Comparison of ENCODE assay signal across 40 mouse cellular contexts in the genomic region with DNA sequence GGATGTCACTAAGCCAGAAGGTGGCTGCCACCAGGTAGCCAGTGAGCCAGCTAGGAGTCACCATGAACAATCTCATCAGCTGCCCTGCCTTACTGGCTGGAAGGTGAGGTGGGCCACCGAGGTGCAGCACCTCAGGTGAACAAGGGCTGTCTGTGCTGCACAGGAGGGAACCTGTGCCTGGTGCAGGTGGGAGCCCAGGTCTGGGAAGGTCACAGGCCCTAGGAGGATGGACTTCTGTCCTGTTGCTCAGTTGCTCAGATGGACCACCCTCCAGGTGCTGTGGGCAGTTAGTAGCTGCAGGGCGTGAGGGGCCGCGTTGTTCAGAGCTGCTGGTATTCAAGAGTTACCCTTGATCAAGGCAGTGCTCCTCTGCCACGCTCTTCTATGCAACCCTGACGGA. TPM values are rescaled to one million over a fixed set of nuclear protein-coding genes. Genes with fewer than 3 reads are reported as not detected.
"Had no signal": no experiment of that assay in that cellular context is flagged by ENCODE, and none has a peak within 500 bp of the region (broad histone marks: within the 10 kb centered on the region; RNA-seq: fewer than 3 reads in every experiment).

No protein-coding gene starts in this region.

- DNase-seq: gastrocnemius, postnatal 14 days; gastrocnemius, postnatal 36 days; kidney, adult 11 months; kidney, postnatal 14 days; layer of hippocampus, adult 9-11 months; layer of hippocampus, postnatal 36 days; left cerebral cortex, postnatal 4 days had no signal

- ATAC-seq: hindbrain, postnatal 0 days; intestine, embryonic 16.5 days; liver, embryonic 12.5 days had no signal

- H3K36me3 ChIP-seq: heart, embryonic 10.5 days; heart, embryonic 12.5 days; kidney, embryonic 15.5 days; limb, embryonic 12.5 days; limb, embryonic 15.5 days; liver, embryonic 12.5 days had no signal

- H3K4me2 ChIP-seq: heart, embryonic 12.5 days; hindbrain, embryonic 13.5 days; hindbrain, embryonic 15.5 days; kidney, embryonic 15.5 days; limb, embryonic 12.5 days; limb, embryonic 15.5 days; liver, embryonic 12.5 days had no signal

- H3K9ac ChIP-seq: heart, embryonic 12.5 days; hindbrain, embryonic 13.5 days; hindbrain, embryonic 15.5 days; kidney, embryonic 15.5 days; limb, embryonic 12.5 days; limb, embryonic 15.5 days; liver, embryonic 12.5 days; liver, embryonic 14.5 days had no signal

- H3K27ac ChIP-seq: heart, embryonic 10.5 days; hindbrain, embryonic 13.5 days; hindbrain, embryonic 15.5 days; hindbrain, postnatal 0 days; kidney, embryonic 15.5 days; kidney, postnatal 0 days; limb, embryonic 12.5 days; limb, embryonic 15.5 days; liver, embryonic 12.5 days; liver, embryonic 14.5 days had no signal

- H3K9me3 ChIP-seq: heart, embryonic 10.5 days; heart, embryonic 12.5 days; hindbrain, embryonic 15.5 days; kidney, embryonic 15.5 days; limb, embryonic 12.5 days; limb, embryonic 15.5 days; liver, embryonic 12.5 days had no signal

- H3K4me1 ChIP-seq: hindbrain, embryonic 13.5 days; hindbrain, embryonic 15.5 days; limb, embryonic 12.5 days had no signal

- H3K27me3 ChIP-seq: hindbrain, embryonic 13.5 days; hindbrain, embryonic 15.5 days had no signal

- H3K4me3 ChIP-seq: heart, embryonic 10.5 days; heart, embryonic 12.5 days; hindbrain, embryonic 13.5 days; hindbrain, embryonic 15.5 days; kidney, embryonic 15.5 days; limb, embryonic 12.5 days; limb, embryonic 15.5 days; liver, embryonic 12.5 days had no signal

RNA-seq across cellular contexts. Expression of gene Atcay, which starts 13.8 kb away (rescaled TPM):
- total RNA-seq: gastrocnemius, adult 18-20 months; gastrocnemius, adult 8-10 months; gastrocnemius, postnatal 36 days; heart, adult 18-20 months; hematopoietic stem cell, adult 5-6 weeks; liver, adult 2 months had no signal
- polyA plus RNA-seq: liver, adult 2 months had no signal

RNA-seq across cellular contexts. Expression of gene Nmrk2, which starts 15.0 kb away (rescaled TPM):
- total RNA-seq: hematopoietic stem cell, adult 5-6 weeks; left cerebral cortex, adult 18-20 months; left cerebral cortex, postnatal 10 days had no signal
- polyA plus RNA-seq: gonadal fat pad, adult 2 months; hindbrain, embryonic 11.5 days; hindbrain, embryonic 15.5 days; intestine, embryonic 16.5 days; kidney, embryonic 15.5 days; kidney, postnatal 0 days; large intestine, adult 2 months; limb, embryonic 12.5 days; liver, adult 2 months; liver, embryonic 12.5 days; liver, embryonic 14.5 days had no signal

RNA-seq across cellular contexts. Expression of gene 4930442H23Rik, which starts 33.2 kb away (rescaled TPM):
- total RNA-seq: gastrocnemius, adult 18-20 months; gastrocnemius, adult 8-10 months; gastrocnemius, postnatal 14 days; gastrocnemius, postnatal 36 days; heart, adult 18-20 months; heart, adult 8-10 months; heart, postnatal 10 days; heart, postnatal 25 days; hematopoietic stem cell, adult 5-6 weeks; hindbrain, postnatal 0 days; layer of hippocampus, adult 18-20 months; layer of hippocampus, adult 8-10 months; layer of hippocampus, postnatal 14 days; layer of hippocampus, postnatal 36 days; left cerebral cortex, adult 18-20 months; left cerebral cortex, adult 8-10 months; left cerebral cortex, postnatal 10 days; left cerebral cortex, postnatal 25 days; left cerebral cortex, postnatal 4 days; liver, adult 2 months had no signal
- polyA plus RNA-seq: gonadal fat pad, adult 2 months; heart, embryonic 10.5 days; heart, embryonic 14.5 days; hindbrain, embryonic 11.5 days; intestine, embryonic 14.5 days; intestine, embryonic 16.5 days; kidney, adult 2 months; kidney, embryonic 15.5 days; kidney, postnatal 0 days; large intestine, adult 2 months; limb, embryonic 12.5 days; limb, embryonic 15.5 days; liver, adult 2 months; liver, embryonic 12.5 days; liver, embryonic 14.5 days had no signal
